Mouse (Mus musculus): ENCODE measurements around the gene Sik3. TPM values are rescaled to one million over a fixed set of nuclear protein-coding genes. Genes with fewer than 3 reads are reported as not detected.

The Sik3 gene
- polyA plus RNA-seq, 1 experiment from 2014 or later, result 1.7 TPM

DNA sequence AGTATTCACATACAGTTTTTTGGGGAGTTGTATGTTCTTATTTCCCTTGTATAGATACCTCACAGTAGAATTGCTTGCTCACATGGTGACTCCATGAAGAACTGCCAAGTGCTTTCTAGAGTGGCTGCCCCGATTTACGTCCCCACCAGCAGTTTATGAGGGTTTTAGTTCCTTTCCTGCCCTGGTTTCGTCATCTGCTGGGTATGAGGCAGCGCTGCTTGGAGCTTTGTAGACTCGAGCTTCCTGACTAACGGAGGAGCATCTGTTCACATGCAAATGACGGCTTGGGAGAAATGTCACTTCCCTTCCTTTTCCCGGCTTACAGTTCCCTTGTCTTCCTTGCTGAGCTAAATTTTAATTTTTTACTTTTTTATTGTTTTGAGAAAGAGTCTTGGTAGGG, 15.4 kb downstream of the Sik3 start:
- no peak overlapping the region for H3K4me2 ChIP-seq (ENCODE audit: low read depth, low read length)
- H3K27ac ChIP-seq (ENCODE audit: low read length), result no peak overlapping the region
- H3K9me3 ChIP-seq (replicated peaks; ENCODE audit: control insufficient read depth, low read length), result no peaks in the 10 kb centered on the region
- H3K4me1 ChIP-seq (ENCODE audit: control insufficient read depth, low read depth, low read length), result peaks cover 6% of the 10 kb centered on the region
- WGBS (ENCODE audit: insufficient replicate concordance), result 48% methylated on average over 8 of the region's 8 CpGs
- no peak overlapping the region for H3K4me3 ChIP-seq (ENCODE audit: low read depth, low read length)
- H3K36me3 ChIP-seq (ENCODE audit: control insufficient read depth, insufficient read depth), result no peaks in the 10 kb centered on the region
- no peak overlapping the region for H3K9ac ChIP-seq (ENCODE audit: low read depth, low read length)
- no peaks in the 10 kb centered on the region for H3K27me3 ChIP-seq (ENCODE audit: control insufficient read depth, insufficient read depth, low read depth, low read length)
- ATAC-seq (ENCODE audit: low read depth), result no peak

DNA sequence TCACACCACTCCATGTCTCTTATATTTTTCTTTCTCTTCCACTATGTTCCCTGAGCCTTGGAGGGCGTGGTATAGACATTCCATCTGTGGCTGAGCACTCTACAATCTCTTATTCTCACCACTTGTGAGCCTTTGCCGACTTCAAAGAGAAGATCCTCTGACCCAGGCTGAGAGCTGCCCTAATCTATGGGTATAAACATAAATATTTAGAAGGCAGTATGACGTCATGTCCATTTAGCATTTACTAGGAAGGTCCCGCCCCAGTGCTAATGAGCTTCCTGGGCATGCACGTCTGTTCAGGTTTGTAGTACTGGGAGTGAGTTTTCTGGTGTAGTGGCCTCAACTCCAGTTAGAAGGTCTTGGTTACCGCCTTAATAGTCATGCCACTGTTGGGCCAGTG, 16.9 kb downstream of the Sik3 start:
- H3K9me3 ChIP-seq (replicated peaks; ENCODE audit: control insufficient read depth, low read length), result no peaks in the 10 kb centered on the region

DNA sequence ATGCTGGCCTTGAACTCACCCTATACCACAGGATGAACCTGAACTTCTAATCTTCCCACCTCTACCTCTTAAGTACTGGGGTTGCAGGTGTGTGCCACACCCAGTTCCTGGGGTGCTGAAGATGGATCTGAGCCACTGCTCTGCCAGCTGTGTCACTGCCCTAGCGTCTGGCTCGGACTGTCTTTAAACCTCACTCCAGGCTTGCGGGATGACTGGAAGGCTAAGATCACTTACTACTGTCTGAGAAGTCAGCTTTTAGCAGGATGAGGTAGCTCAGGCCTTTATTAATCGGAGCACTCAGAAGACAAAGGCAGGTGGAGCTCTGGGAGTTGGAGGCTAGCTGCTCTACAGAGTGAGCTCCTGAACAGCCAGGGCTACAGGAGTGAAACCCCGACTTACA, 17.6 kb downstream of the Sik3 start:
- WGBS (ENCODE audit: insufficient replicate concordance), result 70% methylated on average over 5 of the region's 5 CpGs
- Histone ChIP-seq H3K9ac (ENCODE audit: low read depth, low read length) (no peak overlapping the region), H3K4me2 (ENCODE audit: low read depth, low read length) (no peak overlapping the region), H3K4me3 (ENCODE audit: low read depth, low read length) (no peak overlapping the region), H3K27me3 (ENCODE audit: control insufficient read depth, insufficient read depth, low read depth, low read length) (no peaks in the 10 kb centered on the region), H3K4me1 (ENCODE audit: control insufficient read depth, low read depth, low read length) (peaks cover 6% of the 10 kb centered on the region), H3K36me3 (ENCODE audit: control insufficient read depth, insufficient read depth) (no peaks in the 10 kb centered on the region), H3K27ac (ENCODE audit: low read length) (no peak overlapping the region), H3K9me3 (replicated peaks; ENCODE audit: control insufficient read depth, low read length) (no peaks in the 10 kb centered on the region)
- ATAC-seq (ENCODE audit: low read depth), result no peak

More for the DNA sequence above, 16.9 kb downstream of the Sik3 start:
- Histone ChIP-seq H3K9ac (ENCODE audit: low read depth, low read length) (no peak overlapping the region), H3K27ac (ENCODE audit: low read length) (no peak overlapping the region), H3K4me2 (ENCODE audit: low read depth, low read length) (no peak overlapping the region), H3K4me1 (ENCODE audit: control insufficient read depth, low read depth, low read length) (peaks cover 6% of the 10 kb centered on the region), H3K4me3 (ENCODE audit: low read depth, low read length) (no peak overlapping the region), H3K36me3 (ENCODE audit: control insufficient read depth, insufficient read depth) (no peaks in the 10 kb centered on the region), H3K27me3 (ENCODE audit: control insufficient read depth, insufficient read depth, low read depth, low read length) (no peaks in the 10 kb centered on the region)
- ATAC-seq (ENCODE audit: low read depth), result no peak
- 63% methylated on average over 6 of the region's 6 CpGs for WGBS (ENCODE audit: insufficient replicate concordance)

DNA sequence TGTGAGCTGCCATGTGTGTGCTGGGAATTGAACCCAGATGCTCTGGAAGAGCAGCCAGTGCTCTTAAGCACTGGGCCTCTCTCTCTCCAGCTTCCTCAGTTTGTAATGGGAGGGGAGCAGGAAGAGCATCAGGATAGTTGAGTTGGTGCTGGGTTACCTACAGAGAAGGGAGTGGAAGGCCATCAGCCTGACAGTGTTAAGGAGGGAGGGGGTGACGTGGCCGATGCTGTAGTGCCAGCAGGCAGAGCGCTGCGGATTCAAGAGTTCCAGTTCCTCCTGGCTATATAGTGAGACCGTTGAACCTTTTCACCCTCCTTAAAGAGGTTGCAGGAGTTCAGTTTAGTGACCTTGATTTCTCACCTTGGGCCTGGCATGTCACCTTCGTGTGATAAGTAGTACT, 18.3 kb downstream of the Sik3 start:
- ATAC-seq (ENCODE audit: low read depth), result no peak
- Histone ChIP-seq H3K9ac (ENCODE audit: low read depth, low read length) (no peak overlapping the region), H3K27ac (ENCODE audit: low read length) (no peak overlapping the region), H3K27me3 (ENCODE audit: control insufficient read depth, insufficient read depth, low read depth, low read length) (no peaks in the 10 kb centered on the region), H3K4me2 (ENCODE audit: low read depth, low read length) (no peak overlapping the region), H3K9me3 (replicated peaks; ENCODE audit: control insufficient read depth, low read length) (no peaks in the 10 kb centered on the region), H3K4me1 (ENCODE audit: control insufficient read depth, low read depth, low read length) (peaks cover 6% of the 10 kb centered on the region), H3K36me3 (ENCODE audit: control insufficient read depth, insufficient read depth) (no peaks in the 10 kb centered on the region), H3K4me3 (ENCODE audit: low read depth, low read length) (no peak overlapping the region)
- 63% methylated on average over 6 of the region's 6 CpGs for WGBS (ENCODE audit: insufficient replicate concordance)

DNA sequence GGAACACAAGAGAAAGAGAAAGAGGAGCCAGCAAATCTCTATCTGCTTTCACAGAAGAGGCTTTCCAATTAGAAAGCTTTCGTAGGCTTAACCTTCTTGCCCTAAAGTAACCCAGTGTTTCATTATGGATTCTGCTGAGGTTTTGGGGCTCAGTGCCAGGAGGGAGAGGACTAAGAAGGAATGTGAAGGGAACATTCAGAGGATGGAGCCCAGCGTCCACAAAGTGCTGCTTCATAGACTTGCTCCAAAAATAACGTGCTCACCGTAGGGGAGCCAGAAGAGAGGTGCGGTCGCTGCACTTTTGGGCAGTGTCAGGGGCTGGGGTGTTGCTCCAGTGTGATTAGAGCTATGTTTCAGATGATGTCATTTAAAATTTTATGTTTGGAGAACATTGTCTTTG, 19.6 kb downstream of the Sik3 start:
- Histone ChIP-seq H3K4me2 (ENCODE audit: low read depth, low read length) (no peak overlapping the region), H3K9ac (ENCODE audit: low read depth, low read length) (no peak overlapping the region), H3K36me3 (ENCODE audit: control insufficient read depth, insufficient read depth) (no peaks in the 10 kb centered on the region), H3K4me1 (ENCODE audit: control insufficient read depth, low read depth, low read length) (peaks cover 6% of the 10 kb centered on the region), H3K4me3 (ENCODE audit: low read depth, low read length) (no peak overlapping the region), H3K27me3 (ENCODE audit: control insufficient read depth, insufficient read depth, low read depth, low read length) (no peaks in the 10 kb centered on the region), H3K27ac (ENCODE audit: low read length) (no peak overlapping the region), H3K9me3 (replicated peaks; ENCODE audit: control insufficient read depth, low read length) (no peaks in the 10 kb centered on the region)
- ATAC-seq (ENCODE audit: low read depth), result no peak
- 68% methylated on average over 6 of the region's 6 CpGs for WGBS (ENCODE audit: insufficient replicate concordance)

DNA sequence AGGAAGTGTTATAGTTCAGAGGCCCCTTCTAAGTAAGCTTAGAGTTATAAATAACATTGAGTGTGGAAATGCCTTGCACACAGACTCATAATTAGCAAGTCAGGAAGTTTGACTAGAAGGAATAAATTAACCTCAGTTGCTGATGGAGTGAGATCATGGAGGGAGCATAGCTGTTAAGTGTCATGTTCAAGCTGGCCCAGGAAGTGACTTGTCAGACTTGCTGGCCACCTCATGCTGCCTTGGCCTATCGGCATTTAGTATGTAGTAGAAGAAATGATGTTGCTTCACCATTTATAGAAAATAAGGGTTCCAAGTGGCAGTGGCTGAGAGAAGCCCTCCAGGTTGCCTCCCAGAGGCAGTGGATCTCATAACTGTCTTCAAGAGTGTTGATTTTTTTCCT, 20.4 kb downstream of the Sik3 start:
- Histone ChIP-seq H3K4me3 (ENCODE audit: low read depth, low read length) (no peak overlapping the region), H3K9me3 (replicated peaks; ENCODE audit: control insufficient read depth, low read length) (no peaks in the 10 kb centered on the region), H3K4me1 (ENCODE audit: control insufficient read depth, low read depth, low read length) (peaks cover 6% of the 10 kb centered on the region), H3K4me2 (ENCODE audit: low read depth, low read length) (no peak overlapping the region), H3K27me3 (ENCODE audit: control insufficient read depth, insufficient read depth, low read depth, low read length) (no peaks in the 10 kb centered on the region), H3K36me3 (ENCODE audit: control insufficient read depth, insufficient read depth) (no peaks in the 10 kb centered on the region), H3K27ac (ENCODE audit: low read length) (no peak overlapping the region), H3K9ac (ENCODE audit: low read depth, low read length) (no peak overlapping the region)
- 44% methylated on average over 1 of the region's 1 CpGs for WGBS (ENCODE audit: insufficient replicate concordance)
- no peak for ATAC-seq (ENCODE audit: low read depth)

DNA sequence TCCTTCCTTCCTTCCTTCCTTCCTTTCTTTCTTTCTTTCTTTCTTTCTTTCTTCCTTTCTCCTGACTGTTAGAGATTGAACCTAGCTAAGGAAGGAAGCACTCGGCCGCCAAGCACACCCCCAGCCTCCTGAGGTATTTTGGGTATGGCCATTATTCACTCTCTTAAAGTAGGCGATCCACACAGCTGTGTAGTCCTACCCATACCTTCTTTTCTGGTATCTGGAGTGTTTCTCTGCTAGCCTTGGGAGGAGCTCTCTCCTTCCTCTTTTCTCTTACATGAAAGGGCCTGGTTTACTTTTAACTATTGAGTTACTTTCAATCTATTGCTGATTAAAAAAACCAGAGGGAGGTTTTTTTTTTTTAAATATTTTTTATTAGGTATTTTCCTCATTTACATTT, 21.2 kb downstream of the Sik3 start:
- no peak for ATAC-seq (ENCODE audit: low read depth)
- Histone ChIP-seq H3K4me1 (ENCODE audit: control insufficient read depth, low read depth, low read length) (peaks cover 6% of the 10 kb centered on the region), H3K36me3 (ENCODE audit: control insufficient read depth, insufficient read depth) (no peaks in the 10 kb centered on the region), H3K9ac (ENCODE audit: low read depth, low read length) (no peak overlapping the region), H3K27me3 (ENCODE audit: control insufficient read depth, insufficient read depth, low read depth, low read length) (no peaks in the 10 kb centered on the region), H3K4me3 (ENCODE audit: low read depth, low read length) (no peak overlapping the region), H3K4me2 (ENCODE audit: low read depth, low read length) (no peak overlapping the region), H3K9me3 (replicated peaks; ENCODE audit: control insufficient read depth, low read length) (no peaks in the 10 kb centered on the region), H3K27ac (ENCODE audit: low read length) (no peak overlapping the region)
- 27% methylated on average over 3 of the region's 3 CpGs for WGBS (ENCODE audit: insufficient replicate concordance)

DNA sequence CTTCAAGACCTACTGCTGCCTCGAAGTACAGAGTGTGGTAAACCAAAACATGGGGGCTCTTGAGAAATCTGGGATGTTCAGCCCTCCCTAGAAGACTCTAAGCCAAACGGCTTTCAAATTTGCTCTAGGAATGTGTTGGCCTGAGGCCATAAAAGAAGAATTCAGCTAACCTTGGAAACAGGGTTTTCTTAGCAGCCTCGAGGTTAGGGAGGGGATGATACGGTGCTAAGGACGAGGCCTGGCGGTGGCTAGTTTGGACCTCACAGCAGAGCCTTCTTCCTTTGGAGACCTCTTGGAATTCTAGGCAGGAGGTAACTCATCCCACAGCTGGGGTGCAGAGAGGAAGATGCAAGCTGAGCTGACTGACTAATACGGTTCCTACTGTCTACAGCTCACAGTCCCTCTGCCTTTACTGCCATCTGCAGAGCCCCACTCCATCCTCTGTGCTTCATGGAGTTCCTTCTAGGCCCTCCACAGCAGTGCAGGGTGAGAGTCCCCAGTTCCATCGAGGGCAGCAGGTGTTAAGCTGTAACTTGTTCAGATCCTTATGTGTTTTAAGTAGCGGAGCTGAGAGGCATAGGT, 22.8 kb downstream of the Sik3 start:
- no peak for ATAC-seq (ENCODE audit: low read depth)
- Histone ChIP-seq H3K27ac (ENCODE audit: low read length) (no peak overlapping the region), H3K27me3 (ENCODE audit: control insufficient read depth, insufficient read depth, low read depth, low read length) (no peaks in the 10 kb centered on the region), H3K36me3 (ENCODE audit: control insufficient read depth, insufficient read depth) (no peaks in the 10 kb centered on the region), H3K4me2 (ENCODE audit: low read depth, low read length) (no peak overlapping the region), H3K9me3 (replicated peaks; ENCODE audit: control insufficient read depth, low read length) (no peaks in the 10 kb centered on the region), H3K9ac (ENCODE audit: low read depth, low read length) (no peak overlapping the region), H3K4me1 (ENCODE audit: control insufficient read depth, low read depth, low read length) (peaks cover 6% of the 10 kb centered on the region), H3K4me3 (ENCODE audit: low read depth, low read length) (no peak overlapping the region)
- WGBS (ENCODE audit: insufficient replicate concordance), result 65% methylated on average over 9 of the region's 9 CpGs

DNA sequence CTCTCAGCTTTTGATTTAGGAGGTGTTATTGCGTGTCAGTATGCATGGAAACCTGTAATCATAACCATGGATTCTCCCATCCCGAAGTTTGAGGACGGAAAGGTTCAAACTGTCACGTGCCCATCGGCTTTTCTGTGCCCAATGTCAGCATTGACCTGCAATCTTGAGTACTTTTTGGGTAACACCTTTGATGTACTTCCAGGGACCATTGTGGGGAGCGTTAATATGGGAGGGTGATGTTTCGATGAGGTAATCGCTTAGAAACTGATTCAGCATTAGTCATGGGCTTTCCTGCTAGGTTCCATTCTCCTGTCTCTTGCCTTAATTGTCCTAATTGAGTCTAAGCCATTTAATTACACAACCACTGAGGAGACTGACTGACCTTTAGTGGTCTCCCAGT, 24.3 kb downstream of the Sik3 start:
- Histone ChIP-seq H3K27me3 (ENCODE audit: control insufficient read depth, insufficient read depth, low read depth, low read length) (no peaks in the 10 kb centered on the region), H3K4me2 (ENCODE audit: low read depth, low read length) (no peak overlapping the region), H3K9ac (ENCODE audit: low read depth, low read length) (no peak overlapping the region), H3K27ac (ENCODE audit: low read length) (no peak overlapping the region), H3K4me1 (ENCODE audit: control insufficient read depth, low read depth, low read length) (peaks cover 2% of the 10 kb centered on the region; the same call in 1 of the 2 replicates), H3K9me3 (replicated peaks; ENCODE audit: control insufficient read depth, low read length) (no peaks in the 10 kb centered on the region), H3K36me3 (ENCODE audit: control insufficient read depth, insufficient read depth) (no peaks in the 10 kb centered on the region), H3K4me3 (ENCODE audit: low read depth, low read length) (no peak overlapping the region)
- 88% methylated on average over 8 of the region's 8 CpGs for WGBS (ENCODE audit: insufficient replicate concordance)
- ATAC-seq (ENCODE audit: low read depth), result no peak
